Mouse (Mus musculus) embryo, embryonic 10.5 days (tissue): ENCODE results near the gene Xxylt1.

Experiments used
- DNase-seq: peaks from one replicate; pipeline ENCODE4 v3.0.0-alpha.2; 2015; ENCODE audit warnings: low spot score

Xxylt1 gene

GRCm38 (mm10) chr16:31081125-31081664 is at the start of gene Xxylt1:
Gene Xxylt1 (minus strand): TSS chr16:31081432.
- peak; percentile 96 for DNase-seq

- DNase-seq, result no peak
These were observed 46.9 kb upstream of the Xxylt1 start for GRCm38 (mm10) chr16:31128116-31128515.

- peak; percentile 8 for DNase-seq
These were observed 43.8 kb upstream of the Xxylt1 start for GRCm38 (mm10) chr16:31124991-31125390.

- DNase-seq, result no peak
These were observed 40.4 kb upstream of the Xxylt1 start for GRCm38 (mm10) chr16:31121612-31122011.

GRCm38 (mm10) chr16:31113596-31113995 is 32.4 kb upstream of the Xxylt1 start:
- DNase-seq, result no peak

GRCm38 (mm10) chr16:31101352-31101751 is 20.1 kb upstream of the Xxylt1 start:
- DNase-seq, result no peak

GRCm38 (mm10) chr16:31099906-31100305 is 18.7 kb upstream of the Xxylt1 start:
- DNase-seq, result no peak

GRCm38 (mm10) chr16:31094036-31094435 is 12.8 kb upstream of the Xxylt1 start:
- no peak for DNase-seq

- peak; percentile 46 for DNase-seq
These were observed 12.0 kb upstream of the Xxylt1 start for GRCm38 (mm10) chr16:31093186-31093585.

GRCm38 (mm10) chr16:31081891-31082290 is 659 bp upstream of the Xxylt1 start:
- DNase-seq, result no peak

- DNase-seq, result peak; percentile 87
These were observed 620 bp downstream of the Xxylt1 start for GRCm38 (mm10) chr16:31080573-31081051.

GRCm38 (mm10) chr16:31077396-31077795 is 3.8 kb downstream of the Xxylt1 start:
- DNase-seq, result no peak

- no peak for DNase-seq
These were observed 4.8 kb downstream of the Xxylt1 start for GRCm38 (mm10) chr16:31076436-31076835.

- no peak for DNase-seq
These were observed 6.8 kb downstream of the Xxylt1 start for GRCm38 (mm10) chr16:31074324-31074908.

- no peak for DNase-seq
These were observed 9.5 kb downstream of the Xxylt1 start for GRCm38 (mm10) chr16:31071731-31072130.

- DNase-seq, result peak; percentile 92
These were observed 10.7 kb downstream of the Xxylt1 start for GRCm38 (mm10) chr16:31070358-31071133.

GRCm38 (mm10) chr16:31069211-31070166 is 11.7 kb downstream of the Xxylt1 start:
- DNase-seq, result no peak

GRCm38 (mm10) chr16:31068280-31068679 is 13.0 kb downstream of the Xxylt1 start:
- DNase-seq, result no peak

- DNase-seq, result peak; percentile 5
These were observed 14.7 kb downstream of the Xxylt1 start for GRCm38 (mm10) chr16:31066344-31067098.

GRCm38 (mm10) chr16:31064782-31065181 is 16.4 kb downstream of the Xxylt1 start:
- DNase-seq, result no peak

GRCm38 (mm10) chr16:31062918-31063317 is 18.3 kb downstream of the Xxylt1 start:
- no peak for DNase-seq
